Mouse (Mus musculus): Measurements from ENCODE around the gene Plcd4. TPM values are rescaled to one million over a fixed set of nuclear protein-coding genes. Genes with fewer than 3 reads are reported as not detected.
"Not testable (repeated sequence)": the region's sequence is repeated elsewhere in the genome, so short reads cannot be mapped to it uniquely, and the experiment has no call there.

Plcd4 gene
- not detected for total RNA-seq (2021)

GRCm38 (mm10) chr1:74542451-74542961 is at the start of gene Plcd4:
Gene Plcd4 (plus strand): TSS chr1:74542888.
- intact Hi-C loops (cut with DNase I): no loop called here
- no peak for DNase-seq

DNA sequence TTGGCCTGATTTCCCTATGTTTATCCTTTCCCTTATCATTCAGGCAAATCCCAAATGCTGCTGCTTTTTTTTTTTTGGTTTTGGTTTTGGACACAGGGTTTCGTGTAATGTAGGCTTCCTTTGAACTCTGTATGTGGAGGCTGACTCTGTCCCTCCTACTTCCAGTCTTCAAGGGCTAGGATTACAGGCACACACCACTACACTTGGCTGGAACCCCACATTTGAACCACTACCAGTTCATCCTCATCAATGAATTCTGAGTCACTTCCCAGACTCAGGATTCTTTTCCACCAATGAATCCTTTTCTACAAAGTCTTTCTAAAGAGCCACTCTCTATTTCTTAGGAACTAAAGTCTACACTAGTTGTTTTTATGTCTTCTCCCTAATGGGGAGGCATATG is 41.6 kb upstream of the Plcd4 start:
- DNase-seq: no peak
- intact Hi-C loops (cut with DNase I): no loop called here

- DNase-seq: no peak
- intact Hi-C loops (cut with DNase I): loop anchor here (5.0 kb wide), 1 partner anchor 82 kb away; the partner anchor contains the start of genes Bcs1l and Zfp142
Measured at GRCm38 (mm10) chr1:74505393-74505720, 37.3 kb upstream of the Plcd4 start.

- intact Hi-C loops (cut with DNase I): loop anchor here (5.0 kb wide), 1 partner anchor 81 kb away; the partner anchor contains the start of genes Bcs1l and Zfp142
- DNase-seq: peak; percentile 100
Measured at GRCm38 (mm10) chr1:74505721-74506464, 36.8 kb upstream of the Plcd4 start, which contains the start of gene Cnot9. Gene Cnot9 (plus strand): TSS chr1:74506058.

- intact Hi-C loops (cut with DNase I): loop anchor here (5.0 kb wide), 1 partner anchor 81 kb away; the partner anchor contains the start of genes Bcs1l and Zfp142
- DNase-seq: no peak
Measured at GRCm38 (mm10) chr1:74506471-74506881, 36.2 kb upstream of the Plcd4 start.

- intact Hi-C loops (cut with DNase I): loop anchor here (5.0 kb wide), 1 partner anchor 80 kb away; the partner anchor contains the start of genes Bcs1l and Zfp142
- no peak for DNase-seq
Measured at GRCm38 (mm10) chr1:74507780-74508179, 34.9 kb upstream of the Plcd4 start.

DNA sequence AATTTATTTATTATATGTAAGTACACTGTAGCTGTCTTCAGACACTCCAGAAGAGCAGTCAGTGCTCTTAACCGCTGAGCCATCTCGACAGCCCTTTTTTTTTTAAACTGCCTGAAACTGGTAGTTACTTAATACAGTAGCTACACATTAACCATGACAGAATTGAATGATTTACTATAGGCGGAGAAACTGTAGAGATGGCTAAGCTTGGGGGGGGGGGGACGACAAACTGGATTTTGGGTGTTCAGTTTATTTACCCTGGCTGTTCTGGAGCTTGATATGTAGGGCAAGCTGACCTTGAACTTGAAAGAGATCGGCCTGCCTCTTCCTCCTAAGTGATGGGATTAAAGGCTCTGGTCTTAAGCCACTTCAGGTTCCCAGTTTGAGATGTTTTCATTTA is 31.4 kb upstream of the Plcd4 start:
- intact Hi-C loops (cut with DNase I): no loop called here
- DNase-seq: no peak

GRCm38 (mm10) chr1:74512999-74513398 is 29.7 kb upstream of the Plcd4 start:
- intact Hi-C loops (cut with DNase I): not testable (repeated sequence)

DNA sequence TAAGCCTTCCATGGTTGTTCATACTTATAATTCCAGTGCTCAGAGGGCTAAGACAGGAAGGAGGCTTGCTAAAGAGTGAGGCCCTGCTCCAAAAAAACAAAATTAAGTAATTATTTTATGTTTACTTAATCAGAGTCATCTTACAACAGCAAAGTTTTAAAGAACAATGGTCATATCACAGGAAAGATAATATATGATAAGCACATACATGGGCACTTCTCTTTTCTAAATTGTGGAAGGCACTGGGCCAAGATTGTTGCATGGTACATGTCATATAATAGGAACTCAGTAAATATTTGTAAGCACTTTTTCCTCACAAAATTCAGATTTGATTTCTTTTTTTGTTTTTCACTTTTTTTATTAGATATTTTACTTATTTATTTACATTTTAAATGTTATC is 22.8 kb upstream of the Plcd4 start:
- no peak for DNase-seq
- intact Hi-C loops (cut with DNase I): no loop called here

More at GRCm38 (mm10) chr1:74512999-74513398, 29.7 kb upstream of the Plcd4 start:
- not testable (repeated sequence) for DNase-seq

GRCm38 (mm10) chr1:74524746-74525145 is 17.9 kb upstream of the Plcd4 start:
- intact Hi-C loops (cut with DNase I): no loop called here

GRCm38 (mm10) chr1:74528589-74528988 is 14.1 kb upstream of the Plcd4 start:
- intact Hi-C loops (cut with DNase I): no loop called here
- no peak for DNase-seq

More at GRCm38 (mm10) chr1:74524746-74525145, 17.9 kb upstream of the Plcd4 start:
- no peak for DNase-seq

DNA sequence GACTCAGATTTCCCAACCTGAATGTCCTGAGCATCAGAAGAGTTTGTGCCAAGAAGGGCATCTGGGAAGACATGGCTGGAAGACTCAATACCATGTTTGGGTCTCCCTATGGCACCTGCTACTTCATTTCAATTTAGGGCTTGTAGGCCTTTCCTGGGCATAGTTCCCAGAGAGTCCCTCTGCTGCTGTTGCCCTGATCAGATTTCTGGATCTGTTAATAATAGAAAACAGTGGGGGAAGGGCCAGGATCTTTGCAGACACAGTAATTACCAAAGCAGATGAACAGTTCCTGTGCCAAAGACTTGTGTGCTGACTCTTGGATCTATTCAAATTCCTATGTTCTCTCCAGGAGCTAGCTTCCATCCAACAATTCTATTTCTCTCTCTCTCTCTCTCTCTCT is 4.0 kb upstream of the Plcd4 start:
- DNase-seq: no peak
- intact Hi-C loops (cut with DNase I): no loop called here

GRCm38 (mm10) chr1:74544184-74544583 is 1.5 kb downstream of the Plcd4 start, which contains the start of gene Usp37:
Gene Usp37 (minus strand): TSS chr1:74544284.
- intact Hi-C loops (cut with DNase I): no loop called here
- DNase-seq: no peak

DNA sequence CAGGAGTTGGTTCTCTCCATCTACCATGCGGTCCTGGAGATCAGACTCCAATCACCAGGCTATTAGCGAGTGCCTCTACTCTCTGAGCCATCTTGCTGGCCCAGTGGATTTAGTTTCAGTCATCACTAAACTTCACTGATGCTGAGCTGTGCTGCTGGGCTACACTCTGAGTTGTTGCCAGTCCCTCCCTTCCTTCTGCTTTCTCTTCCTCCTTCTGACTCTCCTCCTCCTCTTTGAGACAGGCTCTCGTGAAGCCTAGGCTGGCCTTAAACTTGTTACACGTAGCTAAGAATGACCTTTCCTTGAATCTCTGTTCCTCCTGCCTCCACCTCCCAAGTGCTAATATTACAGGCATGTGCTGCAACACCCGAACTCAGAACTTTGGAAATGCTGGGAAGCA is 16.4 kb downstream of the Plcd4 start:
- intact Hi-C loops (cut with DNase I): no loop called here
- DNase-seq: no peak

- intact Hi-C loops (cut with DNase I): no loop called here
- no peak for DNase-seq
Measured at GRCm38 (mm10) chr1:74565834-74566233, 23.1 kb downstream of the Plcd4 start.

DNA sequence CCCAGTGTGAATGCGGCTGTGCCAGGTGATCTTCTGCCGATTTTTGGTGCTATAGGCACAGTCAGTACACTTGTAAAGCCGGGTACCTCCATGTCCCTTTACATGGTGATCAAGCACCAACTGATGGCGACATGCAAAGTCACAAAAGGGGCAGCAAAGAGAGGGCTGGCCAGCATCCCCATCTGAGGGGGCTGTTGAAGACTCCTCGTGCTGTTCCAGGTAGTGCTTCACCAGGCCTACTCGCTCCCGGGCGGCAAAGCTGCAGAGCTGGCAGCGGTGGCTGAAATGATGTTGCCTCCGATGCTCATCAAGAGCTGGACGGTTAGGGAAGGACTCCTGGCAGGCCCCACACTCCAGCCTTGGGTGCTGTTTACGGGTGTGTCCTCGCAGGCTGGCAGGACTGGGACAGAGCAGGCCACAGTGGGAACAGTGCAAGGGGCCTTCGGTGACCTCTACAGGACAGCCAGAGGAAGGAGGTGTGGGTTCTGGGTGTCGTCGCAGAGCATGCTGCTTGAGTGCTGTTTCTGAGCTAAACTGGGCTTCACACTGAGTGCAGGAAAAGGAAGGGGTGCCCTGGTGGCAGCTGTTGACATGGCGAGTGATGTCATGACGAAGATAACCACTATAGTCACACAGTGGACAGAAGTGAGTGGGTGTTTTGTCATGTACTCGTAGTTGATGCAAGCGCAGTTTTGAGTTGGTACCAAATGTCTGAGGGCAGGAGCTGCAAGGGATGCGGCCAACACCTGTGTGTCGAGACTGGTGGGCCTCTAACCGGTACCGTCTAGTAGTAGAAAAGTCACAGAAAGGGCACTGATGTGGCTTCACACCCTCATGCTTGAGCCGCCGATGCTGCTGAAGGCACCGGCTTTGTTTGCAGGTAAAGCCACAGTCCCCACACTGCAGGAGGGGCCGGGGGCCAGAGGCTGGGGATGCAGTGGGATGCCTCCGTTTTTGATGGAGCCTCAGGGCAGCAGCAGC is 27.3 kb downstream of the Plcd4 start:
- intact Hi-C loops (cut with DNase I): no loop called here
- no peak for DNase-seq

DNA sequence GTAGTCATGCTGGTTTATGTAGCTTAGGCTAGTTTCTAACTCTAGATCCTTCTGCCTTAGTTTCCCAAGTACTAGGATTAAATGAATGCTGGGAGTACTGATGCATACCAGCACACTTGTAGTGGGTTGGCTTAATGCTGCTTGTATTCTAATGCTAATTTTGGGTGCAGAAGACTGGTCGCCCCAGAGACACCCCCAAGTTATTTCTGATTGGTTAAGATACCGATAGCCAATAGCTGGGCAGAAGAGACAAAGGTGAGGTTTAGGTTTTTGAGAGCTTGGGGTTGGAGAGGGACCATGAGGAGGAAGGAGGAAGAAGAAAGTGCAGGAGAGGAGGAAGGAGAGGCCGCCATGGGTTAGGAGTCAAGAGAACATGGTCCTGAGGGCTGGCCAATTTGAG is 39.9 kb downstream of the Plcd4 start:
- intact Hi-C loops (cut with DNase I): loop anchor here (10.0 kb wide), 2 partner anchors 82 to 188 kb away; partner anchors contain the start of genes Ctdsp1 and Ttll4
- no peak for DNase-seq

GRCm38 (mm10) chr1:74584616-74585398 is 42.1 kb downstream of the Plcd4 start:
- intact Hi-C loops (cut with DNase I): loop anchor here (5.0 to 10.0 kb wide), 4 partner anchors 78 to 732 kb away; partner anchors contain the start of genes Cnot9, Ctdsp1, Dnpep and Ttll4
- DNase-seq: peak in 1 of 2 experiments; percentile 26

- intact Hi-C loops (cut with DNase I): loop anchor here (5.0 to 10.0 kb wide), 4 partner anchors 77 to 730 kb away; partner anchors contain the start of genes Cnot9, Ctdsp1, Dnpep and Ttll4
- no peak for DNase-seq
Measured at GRCm38 (mm10) chr1:74587233-74587772, 44.6 kb downstream of the Plcd4 start.

All from heart, postnatal 36 days (tissue).